Mouse (Mus musculus) layer of hippocampus, adult 9-11 months (tissue): ENCODE measurements around the gene Myod1.

Experiments used
- DNase-seq: peaks from one replicate; pipeline ENCODE4 v3.0.0; 2022

Myod1 gene

DNA sequence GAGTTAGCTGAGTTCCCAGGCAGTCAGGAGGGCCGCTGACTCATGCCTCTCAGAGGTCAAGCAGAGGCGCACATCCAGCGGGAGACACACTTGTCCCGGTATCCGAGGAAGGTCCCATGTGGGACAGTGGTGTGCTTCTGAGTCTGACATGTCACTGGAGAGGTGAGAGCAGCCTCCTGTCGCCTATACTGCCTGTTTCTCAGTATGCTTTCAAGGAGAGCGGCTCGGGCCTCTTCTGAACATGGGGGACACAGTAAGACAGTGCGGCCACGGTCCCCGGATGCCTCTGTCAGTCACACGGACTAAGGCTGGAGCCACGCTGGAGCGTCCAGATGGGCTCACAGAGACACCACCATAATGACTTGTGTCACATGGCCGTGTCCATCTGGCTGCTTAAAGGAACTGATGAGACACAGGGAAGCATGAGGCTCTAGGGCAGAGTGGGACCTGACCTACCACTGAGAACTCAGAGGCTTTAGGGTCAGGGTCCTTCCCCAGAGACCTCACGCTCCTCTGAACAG lies 41.9 kb downstream of the Myod1 start:
- DNase-seq, result no peak

- DNase-seq, result peak; percentile 31
Measured at GRCm38 (mm10) chr7:46421535-46421934, 45.3 kb downstream of the Myod1 start.

DNA sequence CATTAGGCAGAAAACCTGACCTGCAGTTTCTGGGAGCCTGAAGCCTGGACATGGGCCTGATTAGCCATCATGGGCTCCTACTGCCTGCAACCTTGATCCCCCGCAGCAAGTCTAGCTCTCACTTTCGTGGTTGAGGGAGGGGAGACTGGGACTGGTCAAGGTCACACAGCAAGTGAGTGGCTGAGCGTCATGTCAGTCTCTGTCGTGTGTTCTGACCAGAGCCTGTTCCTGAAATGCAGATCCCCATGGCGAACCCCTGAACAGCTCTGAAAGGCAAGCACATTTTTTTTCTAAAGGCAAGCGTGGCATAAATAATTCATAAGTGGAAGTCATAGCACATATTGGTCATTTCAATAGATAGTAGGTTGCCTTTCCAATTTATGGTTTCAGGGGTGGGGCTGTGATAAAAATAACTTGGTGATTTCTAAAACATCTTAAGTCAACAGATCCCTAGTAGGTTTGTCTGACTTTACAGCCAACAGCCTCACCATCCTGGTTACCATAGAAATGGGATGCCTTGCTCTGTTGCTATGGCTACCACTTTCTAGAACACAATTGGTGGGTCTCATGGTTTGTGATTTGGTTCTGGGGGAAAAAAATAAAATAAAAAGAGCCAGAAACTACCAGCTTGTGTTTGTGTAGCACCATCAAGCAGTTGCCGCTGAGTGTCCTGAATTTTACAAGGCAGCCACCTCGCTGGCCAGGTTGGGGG lies 45.9 kb downstream of the Myod1 start:
- peak; percentile 74 for DNase-seq

- DNase-seq, result peak; percentile 82
Measured at GRCm38 (mm10) chr7:46422764-46423412, 46.6 kb downstream of the Myod1 start.

- no peak for DNase-seq
Measured at GRCm38 (mm10) chr7:46423951-46424350, 47.7 kb downstream of the Myod1 start.

DNA sequence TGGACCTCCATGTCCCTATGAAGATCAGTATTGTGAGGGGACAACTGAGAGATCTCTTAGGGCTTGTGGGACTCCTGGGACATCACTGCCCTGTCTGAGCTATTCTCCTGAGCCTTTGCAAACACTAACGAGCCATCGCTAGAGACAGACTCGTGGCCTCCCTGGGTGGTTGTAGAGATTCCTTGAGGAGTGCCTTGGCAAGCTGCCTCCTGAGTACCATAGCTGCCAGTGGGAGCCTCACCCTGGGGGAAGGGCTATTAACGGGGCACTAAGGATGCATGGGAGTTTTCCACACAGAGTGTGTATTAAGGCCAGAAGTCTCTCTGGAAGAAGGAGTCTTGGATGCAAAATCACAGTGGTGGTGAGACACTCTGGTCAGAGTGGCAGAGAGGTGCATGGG lies 48.7 kb downstream of the Myod1 start:
- no peak for DNase-seq
